Mouse (Mus musculus) kidney, postnatal 25 days (tissue): ENCODE data around the gene Pias4.
A peak's percentile ranks its signal among the peaks of the same experiment; 100 is the strongest.

ENCODE experiments used
- DNase-seq, 2 experiments: peaks; one replicate each; pipeline ENCODE4 v3.0.0; 2021; ENCODE audit warnings: mixed read lengths in 2 of 2

Gene Pias4

DNA sequence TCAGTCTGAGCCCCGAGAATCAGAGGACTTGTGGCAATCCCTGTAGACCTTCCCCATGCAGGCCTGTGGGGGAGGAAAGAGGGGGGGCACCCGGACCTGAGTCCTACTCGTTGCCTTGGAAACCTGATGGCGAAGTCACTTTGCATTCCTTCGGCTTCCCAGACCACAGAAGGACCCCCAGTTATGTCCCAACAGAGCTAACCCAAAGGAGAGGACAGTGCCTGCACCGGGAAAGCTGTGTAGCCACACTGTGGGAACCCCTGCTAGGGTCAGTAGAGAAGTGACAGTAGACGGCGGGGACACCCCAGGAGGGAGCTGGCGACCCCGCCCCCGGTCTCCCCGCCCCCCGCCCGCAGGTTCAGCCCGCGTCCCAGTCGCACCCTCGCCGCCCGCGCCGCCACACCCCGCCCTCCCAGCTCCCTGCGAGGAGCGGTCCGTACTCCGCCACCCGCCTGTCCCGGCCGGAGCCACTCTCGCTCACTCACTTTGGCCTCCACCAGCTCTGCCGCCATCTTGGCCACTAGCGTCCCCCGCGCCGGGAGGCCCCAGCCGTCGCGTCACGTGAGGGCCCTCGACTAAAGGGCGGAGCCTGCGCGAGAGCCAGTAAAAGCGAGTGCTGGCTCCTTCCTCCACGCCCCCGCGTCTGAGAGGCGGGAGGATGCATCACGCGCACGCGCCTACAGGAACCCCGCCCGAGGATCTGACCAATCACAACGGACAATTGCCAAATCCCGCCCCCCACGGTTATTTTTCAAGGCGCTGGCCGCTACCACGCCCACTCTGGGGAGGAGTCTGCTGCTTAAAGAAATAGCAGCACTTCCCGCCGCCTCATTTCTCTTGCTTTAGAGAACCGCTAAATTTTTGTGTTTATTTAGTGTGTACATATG is at the start of gene Pias4:
Pias4 (minus strand) TSS at position 724 of the 887 bp plus-strand sequence.
- DNase-seq, result peak; percentile 100

DNA sequence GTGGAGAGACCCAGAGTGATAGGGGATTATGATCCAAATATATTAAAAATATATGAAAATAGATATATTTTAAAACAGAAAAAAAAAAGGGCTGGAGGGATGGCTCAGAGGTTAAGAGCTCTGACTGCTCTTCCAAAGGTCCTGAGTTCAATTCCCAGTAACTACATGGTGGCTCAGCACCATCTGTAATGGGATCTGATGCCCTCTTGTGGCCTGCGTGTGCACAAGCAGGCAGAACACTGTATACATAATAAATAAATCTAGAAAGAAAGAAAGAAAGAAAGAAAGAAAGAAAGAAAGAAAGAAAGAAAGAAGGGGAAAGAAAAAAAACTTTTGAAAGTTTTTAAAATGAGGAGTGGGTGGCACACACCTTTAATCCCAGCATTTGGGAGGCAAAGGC is 49.5 kb upstream of the Pias4 start:
- DNase-seq, result peak in 1 of 2 experiments; percentile 19

DNA sequence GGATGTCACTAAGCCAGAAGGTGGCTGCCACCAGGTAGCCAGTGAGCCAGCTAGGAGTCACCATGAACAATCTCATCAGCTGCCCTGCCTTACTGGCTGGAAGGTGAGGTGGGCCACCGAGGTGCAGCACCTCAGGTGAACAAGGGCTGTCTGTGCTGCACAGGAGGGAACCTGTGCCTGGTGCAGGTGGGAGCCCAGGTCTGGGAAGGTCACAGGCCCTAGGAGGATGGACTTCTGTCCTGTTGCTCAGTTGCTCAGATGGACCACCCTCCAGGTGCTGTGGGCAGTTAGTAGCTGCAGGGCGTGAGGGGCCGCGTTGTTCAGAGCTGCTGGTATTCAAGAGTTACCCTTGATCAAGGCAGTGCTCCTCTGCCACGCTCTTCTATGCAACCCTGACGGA is 49.1 kb upstream of the Pias4 start:
- DNase-seq, result no peak

DNA sequence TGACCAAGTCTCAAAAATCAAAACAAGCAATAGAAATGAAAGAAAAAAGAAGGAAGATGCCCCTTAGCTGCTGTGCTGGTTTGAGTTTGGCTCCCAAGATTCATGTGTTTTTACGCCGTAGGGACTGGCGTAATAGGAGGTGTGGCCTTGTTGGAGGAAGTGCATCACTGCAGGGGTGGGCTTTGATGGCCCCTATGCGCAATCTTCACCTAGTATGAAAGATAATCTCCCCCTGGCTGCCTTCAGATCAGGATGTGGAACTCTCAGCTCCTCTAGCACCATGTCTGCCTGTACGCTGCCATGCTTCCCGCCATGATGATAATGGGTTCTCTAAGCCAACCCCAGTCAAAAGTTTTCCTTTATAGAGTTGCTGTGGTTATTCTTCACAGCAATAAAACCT is 48.5 kb upstream of the Pias4 start:
- no peak for DNase-seq

DNA sequence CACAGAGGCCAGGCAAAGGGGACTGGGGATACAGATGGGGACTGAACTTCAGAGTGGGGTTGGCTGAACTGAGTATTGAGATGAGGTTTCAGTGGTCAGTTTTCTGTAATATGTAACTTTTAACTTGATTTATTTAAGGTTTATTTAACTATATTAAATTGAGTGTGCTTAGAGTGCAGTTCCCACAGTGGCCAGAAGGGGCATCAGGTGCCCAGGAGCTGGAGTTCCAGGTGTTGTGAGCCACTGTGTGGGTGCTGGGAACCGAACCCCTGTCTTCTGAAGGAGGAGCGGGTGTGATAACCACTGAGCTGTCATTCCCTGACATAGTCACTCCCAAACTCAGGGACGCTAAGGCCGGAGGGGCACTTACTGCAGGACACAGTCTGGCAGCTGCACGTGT is 42.4 kb upstream of the Pias4 start:
- no peak for DNase-seq

DNA sequence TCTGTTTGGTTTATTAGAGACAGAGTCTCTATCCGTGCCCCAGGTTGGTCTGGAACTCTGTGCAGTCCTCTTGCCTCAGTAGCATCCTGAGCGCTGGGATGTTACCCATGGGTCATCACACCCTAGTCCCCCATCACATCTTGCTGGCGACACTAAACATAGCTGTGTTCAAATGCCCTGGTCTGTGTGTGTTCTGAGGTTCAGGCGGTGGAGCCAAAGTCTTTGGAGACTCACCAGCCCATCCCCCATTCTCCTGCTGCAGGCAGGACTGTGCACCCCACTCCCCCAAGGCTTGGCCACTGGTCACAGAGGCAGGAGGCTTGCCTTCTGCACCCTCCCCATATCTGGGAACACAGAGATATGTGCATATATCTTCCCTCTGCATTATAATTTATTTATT is 36.4 kb upstream of the Pias4 start:
- DNase-seq, result no peak

DNA sequence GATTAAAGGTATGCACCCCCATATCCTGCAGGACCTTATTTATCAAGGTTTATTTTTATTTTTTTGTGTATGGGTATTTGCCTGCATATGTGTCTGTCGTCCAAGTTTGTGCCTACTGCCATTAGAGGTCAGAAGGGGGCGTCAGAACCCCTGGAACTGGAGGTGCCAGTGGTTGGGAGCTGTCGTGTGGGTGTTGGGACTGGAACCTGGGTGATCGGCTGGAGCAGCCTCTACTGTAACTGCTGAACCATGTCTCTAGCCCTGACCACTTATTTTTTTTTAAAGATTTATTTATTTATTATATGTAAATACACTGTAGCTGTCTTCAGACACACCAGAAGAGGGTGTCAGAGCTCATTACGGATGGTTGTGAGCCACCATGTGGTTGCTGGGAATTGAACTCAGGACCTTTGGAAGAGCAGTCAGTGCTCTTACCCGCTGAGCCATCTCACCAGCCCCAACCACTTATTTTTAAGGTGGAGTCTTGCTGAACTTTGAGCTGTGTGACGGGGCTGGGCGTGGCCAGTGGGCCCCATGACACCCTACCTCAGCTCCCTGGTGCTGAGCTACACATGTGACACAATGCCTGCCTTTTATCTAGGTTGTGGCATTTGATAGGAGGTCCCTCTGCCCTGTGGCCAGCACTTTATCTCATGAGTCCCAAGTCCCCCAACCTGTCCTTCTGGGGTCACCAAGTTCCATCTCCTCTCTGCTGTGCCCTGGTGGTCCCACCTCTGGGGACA is 35.4 kb upstream of the Pias4 start:
- no peak for DNase-seq

DNA sequence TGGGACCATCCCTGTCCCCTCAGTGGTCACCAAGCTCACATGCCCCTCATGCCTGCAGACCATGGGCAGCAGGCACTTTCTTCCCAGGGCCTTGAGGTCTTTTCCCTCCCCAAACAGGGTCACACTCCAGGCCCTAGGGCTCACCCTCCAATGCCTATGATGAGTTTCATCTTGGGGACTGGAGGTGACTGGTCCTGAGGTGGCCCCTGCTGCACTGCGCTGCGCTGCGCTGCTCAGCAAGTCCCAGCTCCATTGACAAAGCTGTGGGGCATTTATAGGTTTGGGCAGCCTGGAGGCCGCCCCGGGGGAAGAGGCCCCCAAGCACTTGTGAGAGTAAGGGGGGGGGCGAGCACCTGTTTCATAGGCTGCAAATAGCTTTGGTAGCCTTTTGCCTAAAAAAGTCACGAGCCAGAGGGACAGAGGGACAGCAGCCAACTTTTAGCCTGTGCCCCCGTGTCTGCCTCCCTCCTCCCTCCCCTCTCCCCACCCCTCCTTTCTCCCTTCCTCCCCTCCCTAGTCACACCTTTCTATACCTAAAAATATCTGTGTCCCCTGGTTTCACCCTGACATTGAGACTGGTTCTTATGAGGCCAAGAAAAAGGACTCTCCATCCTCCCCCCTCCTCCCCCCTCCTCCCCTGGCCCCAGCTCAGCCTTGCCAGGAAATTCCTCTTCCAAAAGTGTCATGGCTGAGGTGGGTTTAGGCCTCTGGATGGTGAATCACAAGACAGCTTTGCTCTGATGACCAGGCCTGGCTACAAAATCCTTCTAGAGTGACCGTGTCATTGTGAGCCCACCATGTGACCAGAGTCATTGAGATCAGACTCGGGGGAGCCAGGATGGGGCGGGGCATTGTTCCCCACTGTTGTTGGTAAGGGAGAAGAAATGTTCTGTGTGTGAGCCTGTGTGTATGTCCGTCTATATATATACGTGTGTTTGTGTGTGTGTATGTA is 34.4 kb upstream of the Pias4 start, which contains the start of gene Nmrk2:
Nmrk2 (minus strand) TSS at position 245 of the 952 bp plus-strand sequence.
- no peak for DNase-seq

DNA sequence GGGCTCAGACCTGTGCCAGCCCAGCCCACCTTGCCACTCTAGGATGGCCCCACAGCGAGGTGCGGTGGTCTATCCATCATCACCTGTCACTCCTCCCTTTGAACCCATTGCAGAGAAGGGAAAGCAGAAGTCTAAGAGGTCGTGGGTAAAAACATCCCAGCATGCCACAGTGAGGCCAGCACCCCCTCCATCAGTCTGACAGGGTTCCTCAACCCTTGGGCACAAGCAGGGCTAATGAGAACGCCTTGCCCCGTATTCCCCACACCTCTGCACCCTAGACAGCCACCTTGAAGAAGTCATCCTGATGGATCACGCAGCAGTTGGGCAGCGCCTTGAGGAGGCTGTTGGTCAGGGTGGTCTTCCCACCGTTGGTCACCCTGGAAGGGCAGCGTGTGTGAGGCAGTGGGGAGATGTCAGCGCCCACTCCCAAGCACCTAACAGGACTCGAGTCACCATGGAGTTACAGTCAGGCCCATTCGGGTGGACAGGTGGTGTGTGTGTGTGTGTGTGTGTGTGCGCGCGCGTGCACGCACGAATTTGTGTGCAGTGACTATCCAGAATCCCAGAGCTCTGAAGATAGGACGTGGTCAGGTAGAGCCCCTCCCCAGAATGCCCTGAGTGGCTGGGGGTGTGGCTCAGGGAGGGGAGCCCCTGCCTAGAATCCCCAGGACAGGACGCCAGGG is 33.0 kb upstream of the Pias4 start:
- DNase-seq, result no peak

DNA sequence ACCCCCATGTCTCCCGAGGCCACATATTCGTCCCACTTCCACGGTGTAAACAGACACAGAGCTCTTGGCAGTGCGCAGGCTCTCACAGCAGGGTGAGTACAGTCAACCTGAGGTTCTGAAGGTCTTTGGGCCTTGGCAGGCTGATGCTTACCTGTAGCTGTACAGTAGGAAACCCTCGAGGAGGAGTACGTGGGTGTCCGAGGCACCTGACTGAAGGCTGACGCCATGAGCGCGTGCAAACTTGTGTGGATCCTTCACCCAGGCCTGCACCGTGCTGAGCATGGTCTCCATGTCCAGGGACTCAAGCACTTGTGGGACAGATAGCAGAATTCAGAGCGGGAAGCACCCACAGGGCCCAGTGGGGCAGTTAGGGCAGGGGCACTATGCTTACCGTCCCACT is 32.4 kb upstream of the Pias4 start:
- DNase-seq, result no peak

DNA sequence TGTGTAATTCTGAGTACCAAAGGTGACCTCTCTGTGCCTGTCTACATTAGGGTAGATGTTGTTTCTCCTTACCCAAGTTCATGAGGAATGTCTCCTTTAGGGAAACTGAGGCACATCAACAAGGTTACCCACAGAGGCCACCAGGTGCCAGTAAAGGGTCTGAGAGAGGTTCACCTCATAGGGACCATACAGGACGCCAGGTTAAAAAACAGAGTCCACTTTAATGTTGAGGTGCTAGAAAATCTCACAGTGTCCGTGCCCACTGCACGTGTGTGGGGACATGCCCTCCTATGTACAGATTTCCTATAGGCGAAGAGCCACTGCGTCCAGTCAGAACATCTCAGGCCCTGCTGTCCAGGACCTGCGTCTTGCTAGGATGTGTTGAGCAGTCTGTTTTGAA is 31.3 kb upstream of the Pias4 start:
- no peak for DNase-seq

DNA sequence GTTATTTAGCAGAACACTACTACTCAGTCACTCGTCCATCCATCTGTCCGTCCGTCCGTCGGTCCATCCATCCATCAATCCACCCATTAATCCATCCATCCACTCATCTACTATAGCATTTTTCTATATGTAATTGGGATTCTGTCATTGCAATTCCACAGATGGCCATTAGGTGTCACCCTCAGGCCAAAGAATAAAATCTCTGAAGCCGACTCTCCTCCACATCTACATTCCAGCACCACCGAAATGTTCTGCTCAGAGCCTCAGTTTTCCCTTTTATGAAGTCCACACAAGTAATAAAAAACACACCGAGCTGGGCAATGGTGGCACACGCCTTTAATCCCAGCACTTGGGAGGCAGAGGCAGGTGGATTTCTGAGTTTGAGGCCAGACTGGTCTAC is 30.5 kb upstream of the Pias4 start:
- peak in 1 of 2 experiments; percentile 79 for DNase-seq

DNA sequence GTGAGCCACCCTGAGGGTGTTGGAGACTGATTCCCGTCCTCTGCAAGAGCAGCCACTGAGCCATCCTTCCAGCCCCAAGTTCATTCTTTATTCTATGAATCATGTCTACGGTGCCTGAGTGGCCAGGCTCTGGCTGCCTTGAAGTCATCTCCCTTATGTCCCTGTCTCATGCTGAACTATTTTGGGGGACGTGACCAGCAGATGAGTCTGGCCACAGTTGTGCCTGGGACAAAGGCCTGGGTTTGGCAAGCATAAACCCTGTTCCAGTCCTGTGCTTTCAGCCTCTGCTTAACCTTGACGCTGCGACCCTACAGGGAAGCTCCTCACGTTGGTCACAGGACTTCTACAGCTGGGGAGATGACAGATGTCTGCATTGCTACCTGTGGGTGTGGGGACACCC is 29.6 kb upstream of the Pias4 start:
- DNase-seq, result no peak

DNA sequence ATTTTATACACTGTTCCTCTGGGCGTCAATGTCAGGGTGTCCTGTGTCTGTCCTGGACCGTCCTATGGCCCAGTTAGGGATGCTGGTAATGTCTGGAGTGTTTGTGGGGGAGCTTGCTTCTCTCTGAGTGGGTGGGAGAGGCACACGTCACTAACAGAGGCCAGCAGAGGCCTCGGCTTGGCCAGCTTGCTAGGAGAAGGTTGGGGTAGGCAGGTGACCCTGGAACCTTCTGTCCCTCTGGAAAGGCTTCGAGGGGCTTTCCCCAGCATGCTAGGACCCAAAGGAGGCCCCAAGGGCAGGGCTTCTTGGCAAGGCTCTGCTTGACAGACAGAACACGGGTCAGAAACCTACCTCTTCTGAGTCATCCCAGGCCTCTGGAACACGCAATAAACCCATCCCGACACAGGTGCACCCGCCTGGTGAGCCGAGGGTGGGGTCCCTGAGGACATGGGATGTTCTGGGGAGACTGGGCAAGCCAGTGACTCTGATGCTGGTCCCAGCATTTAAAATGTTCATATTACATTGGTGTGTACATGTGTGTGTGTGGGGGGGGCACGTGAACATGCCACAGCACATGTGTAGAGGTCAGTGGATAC is 28.8 kb upstream of the Pias4 start:
- DNase-seq, result no peak

DNA sequence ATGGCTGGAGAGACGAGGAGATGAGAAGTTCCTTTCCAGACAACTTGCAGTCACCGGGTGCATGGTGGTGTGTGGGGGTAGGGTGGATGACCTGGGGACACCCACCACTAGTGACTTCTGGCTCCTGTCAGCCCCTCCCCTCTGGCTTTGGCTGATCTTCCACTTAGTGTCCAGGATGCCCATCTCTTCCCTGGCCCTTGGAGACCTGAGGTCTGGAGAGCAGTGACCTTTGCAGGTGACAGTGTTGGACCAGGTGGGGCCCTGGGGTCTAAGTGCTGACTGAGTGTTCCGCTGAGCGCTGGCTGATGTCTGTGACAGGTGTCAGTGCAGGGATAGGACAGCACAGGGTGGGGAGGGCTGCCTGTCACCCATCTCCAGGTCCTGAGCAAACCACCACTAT is 27.6 kb upstream of the Pias4 start:
- DNase-seq, result no peak

DNA sequence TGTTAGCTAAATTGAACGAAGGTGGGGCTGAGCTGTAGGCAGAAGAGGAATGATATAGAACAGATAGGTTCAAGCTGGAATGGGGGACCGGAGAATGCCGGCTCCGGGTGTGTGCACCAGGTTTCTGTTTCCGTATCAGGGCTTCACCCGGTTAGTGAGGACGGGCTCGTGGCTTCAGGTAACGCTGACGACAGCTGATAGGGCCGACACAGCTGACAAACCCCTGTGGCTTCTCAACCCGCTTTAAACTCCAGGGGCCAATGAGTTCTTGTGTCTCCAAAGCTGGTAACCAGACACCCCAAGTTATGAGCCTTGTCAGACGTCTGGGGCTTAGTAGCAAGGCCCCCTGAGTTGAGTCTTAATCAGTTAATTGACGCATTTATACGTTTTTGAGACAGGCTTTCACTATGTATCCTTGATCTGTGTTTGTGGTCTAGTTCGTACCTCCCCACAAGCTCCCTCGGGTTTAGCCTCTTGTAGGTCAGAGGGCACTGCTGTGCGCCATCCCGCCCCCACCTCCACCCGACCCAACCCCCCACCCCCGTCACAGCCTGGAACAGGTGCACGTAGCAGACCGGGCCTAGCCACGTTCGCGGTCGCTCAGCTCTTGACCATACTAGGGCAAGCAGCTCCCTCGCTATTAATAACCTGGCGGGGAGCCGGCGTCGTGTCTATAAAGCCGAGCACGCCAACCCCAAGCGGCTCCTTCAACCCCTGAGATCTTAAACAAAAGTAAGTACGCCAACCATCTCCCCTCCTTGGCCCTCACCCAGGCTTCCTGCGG is 26.5 kb upstream of the Pias4 start:
- peak in 1 of 2 experiments; percentile 57 for DNase-seq

DNA sequence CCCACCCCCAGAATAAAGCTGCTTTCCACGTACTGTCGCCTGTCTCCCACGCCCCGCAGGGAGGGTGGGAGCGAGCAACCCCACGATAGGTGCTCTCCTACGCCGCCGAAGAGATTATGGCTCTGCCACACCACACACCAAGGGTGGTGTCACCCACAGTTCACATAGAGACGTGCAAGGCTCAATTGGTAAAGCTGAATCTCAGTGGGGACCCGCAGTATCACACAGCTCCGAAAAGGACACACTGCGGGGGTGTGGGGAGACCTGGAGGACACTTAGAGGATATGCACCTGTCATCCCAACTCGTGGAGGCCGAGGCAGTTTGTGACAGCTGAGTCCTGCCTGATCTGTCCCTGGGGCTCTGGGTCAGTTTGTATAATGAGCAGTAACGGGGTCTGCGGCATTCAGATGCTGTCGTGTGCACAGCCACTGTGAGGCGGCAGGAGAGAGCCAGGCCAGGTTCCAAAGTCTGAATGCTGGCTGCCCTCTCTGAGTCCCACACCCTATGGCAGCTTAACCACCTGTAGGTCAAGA is 25.3 kb upstream of the Pias4 start:
- DNase-seq, result peak in 1 of 2 experiments; percentile 71

DNA sequence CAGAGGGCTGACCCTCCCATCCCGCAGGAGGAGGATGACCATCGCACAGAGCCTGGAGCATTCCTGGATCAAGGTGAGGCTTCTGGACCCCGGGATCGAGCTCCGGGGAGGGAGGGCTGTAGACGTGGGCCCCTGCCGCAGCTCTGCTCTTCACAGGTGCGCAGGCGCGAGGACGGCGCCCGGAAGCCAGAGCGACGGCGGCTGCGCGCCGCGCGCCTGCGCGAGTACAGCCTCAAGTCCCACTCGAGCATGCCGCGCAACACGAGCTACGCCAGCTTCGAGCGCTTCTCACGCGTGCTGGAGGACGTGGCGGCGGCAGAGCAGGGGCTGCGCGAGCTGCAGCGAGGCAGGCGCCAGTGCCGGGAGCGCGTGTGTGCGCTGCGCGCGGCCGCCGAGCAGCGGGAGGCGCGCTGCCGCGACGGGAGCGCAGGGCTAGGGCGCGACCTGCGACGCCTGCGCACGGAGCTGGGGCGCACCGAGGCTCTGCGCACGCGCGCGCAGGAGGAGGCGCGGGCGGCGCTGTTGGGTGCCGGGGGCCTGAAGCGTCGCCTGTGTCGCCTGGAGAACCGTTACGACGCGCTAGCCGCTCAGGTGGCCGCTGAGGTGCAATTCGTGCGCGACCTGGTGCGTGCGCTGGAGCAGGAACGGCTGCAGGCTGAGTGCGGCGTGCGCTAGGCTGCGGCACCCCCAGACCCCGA is 24.7 kb upstream of the Pias4 start:
- DNase-seq, result peak; percentile 81 to 91

DNA sequence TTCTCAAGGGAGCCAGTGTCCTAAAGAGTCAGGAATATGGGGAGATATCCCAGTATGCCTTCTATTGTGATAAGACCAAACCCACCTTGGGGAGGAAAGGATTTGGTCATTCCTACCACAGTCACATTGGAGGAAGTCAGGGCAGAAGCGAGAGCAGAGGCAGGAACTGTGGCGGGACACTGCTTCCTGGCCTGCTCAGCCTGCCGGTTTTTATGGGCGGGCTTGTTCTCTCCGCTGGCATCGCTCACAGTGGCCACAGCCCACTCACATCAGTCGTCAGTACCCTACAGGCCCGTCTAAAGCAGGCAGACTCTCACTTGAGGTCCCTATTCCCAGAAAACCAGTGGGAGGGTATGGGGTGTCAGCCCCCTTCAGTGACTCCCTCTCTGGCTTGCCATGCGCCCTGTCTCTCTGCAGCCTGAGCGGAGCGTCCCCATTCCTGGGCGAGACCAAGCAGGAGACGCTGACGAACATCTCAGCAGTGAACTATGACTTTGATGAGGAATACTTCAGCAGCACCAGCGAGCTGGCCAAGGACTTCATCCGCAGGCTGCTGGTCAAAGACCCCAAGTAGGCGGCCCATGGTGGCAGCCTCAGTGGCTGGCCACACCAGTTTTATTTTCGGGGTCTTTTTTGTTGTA is 23.7 kb upstream of the Pias4 start:
- DNase-seq, result peak in 1 of 2 experiments; percentile 56
